Mouse (Mus musculus): Measurements from ENCODE around the gene Dgcr2.
A peak's percentile ranks its signal among the peaks of the same experiment; 100 is the strongest.

Dgcr2 gene

DNA sequence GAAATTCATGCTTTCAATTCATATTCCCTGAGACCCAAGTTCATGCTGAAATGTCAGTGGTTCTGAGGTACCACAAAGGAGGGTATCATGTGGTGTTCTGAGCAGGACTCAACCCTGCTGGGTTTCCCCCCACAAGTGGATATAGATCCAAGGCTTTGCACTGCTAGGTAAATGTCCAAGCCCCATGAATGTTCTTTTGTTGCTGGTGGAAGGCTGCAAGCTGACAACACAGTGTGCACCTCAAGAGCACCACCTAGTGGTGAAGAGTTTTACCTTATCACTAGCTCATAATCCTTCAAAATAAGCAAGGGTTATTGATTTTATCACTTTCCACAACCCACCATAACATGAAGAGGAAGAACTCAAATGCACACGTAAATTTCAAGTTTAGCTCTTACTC lies 49.4 kb downstream of the Dgcr2 start:
- peak; percentile 44 to 69 for DNase-seq (ENCODE audit: low spot score in 2 of 2)

DNA sequence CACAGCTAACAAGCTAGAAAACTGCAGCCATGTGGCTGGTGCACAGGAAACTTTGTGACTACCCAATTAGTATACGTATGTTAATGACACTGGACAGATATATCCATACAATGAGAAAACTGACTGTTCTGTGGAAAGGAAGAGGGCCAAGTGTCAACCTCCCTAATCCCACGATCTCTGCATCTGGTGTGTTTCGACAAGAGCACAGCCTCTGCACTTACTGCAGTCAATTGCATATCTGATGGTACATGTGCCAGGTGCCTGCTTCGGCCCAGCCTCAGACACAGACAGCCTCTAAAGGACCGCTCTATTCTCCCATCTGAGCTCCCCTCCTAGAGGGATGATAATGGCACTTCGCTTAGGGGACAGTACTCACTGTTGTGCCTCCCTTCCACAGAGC lies 49.9 kb downstream of the Dgcr2 start:
- DNase-seq (ENCODE audit: low spot score in 2 of 2) = no peak

DNA sequence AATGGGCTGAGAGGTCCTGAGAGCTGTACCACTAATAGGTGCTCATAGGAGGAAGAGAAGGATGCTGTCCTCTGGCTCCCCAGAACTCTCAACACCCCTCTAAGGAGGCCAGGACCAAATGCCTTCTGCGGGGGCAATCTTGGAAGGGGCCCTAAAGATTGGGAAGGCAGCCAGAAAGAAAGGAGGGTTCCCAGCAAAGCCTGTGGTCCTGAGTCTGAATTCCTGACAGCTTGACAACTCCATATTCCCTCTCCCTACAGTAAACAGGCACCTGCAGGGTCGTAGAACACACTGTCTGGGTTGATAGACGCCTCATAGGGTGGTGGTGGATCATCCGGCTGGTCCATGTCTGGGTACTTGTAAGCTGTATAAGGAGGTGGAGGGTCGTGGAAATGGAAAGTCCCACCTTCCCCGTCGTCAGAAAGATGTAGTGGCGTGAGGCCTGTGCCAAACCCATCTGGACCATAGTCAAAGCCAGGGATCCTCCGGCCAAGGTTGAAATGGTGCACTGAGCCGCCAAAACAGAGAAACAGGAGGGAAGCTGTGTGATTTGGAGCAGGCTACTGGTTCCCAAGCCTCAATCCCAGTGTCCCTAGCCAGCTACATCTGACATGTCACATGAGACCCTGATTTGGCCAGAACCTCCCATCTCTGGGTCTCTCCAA lies 54.5 kb downstream of the Dgcr2 start:
- DNase-seq (ENCODE audit: low spot score in 2 of 2) = no peak

DNA sequence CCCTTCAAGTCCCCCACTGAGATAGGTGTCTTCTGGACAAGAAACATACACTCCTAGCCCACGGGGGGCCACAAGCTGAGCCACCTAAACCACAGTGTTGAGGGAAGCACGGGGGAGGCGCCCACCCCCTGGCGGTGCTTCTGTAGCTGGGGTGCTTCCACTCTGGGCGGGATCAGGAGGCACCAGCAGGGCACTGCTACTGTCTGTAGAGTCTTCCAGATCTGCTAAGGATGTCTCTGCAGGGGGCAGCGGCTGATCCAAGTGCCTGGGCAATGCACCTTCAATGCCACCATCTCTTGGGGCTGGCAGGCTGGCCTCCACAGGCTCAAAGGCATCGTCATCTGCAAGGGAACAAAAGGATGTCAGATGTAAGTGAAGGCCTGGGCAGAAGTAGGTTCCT lies 55.9 kb downstream of the Dgcr2 start:
- no peak for DNase-seq (ENCODE audit: low spot score in 2 of 2)

DNA sequence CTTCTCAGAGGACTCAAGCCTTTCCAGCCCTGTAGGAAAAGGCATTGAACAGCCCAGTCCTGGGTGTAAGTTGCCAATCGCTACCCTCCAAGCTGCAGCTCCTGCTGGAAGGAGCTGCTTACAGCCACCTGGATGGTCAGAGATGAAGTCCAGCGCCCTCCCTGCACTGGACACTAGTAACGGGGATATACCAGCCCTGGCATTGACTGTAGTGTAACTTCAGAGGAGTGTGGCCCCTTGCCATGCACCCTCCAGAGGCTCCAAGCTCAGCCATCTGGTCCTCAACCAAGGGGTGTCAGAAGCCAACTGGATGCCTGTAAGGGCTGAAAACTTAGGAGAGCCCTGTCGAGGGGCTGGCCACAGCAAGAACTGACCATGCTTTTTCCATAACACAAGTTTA lies 58.4 kb downstream of the Dgcr2 start:
- DNase-seq (ENCODE audit: low spot score in 2 of 2) = no peak

DNA sequence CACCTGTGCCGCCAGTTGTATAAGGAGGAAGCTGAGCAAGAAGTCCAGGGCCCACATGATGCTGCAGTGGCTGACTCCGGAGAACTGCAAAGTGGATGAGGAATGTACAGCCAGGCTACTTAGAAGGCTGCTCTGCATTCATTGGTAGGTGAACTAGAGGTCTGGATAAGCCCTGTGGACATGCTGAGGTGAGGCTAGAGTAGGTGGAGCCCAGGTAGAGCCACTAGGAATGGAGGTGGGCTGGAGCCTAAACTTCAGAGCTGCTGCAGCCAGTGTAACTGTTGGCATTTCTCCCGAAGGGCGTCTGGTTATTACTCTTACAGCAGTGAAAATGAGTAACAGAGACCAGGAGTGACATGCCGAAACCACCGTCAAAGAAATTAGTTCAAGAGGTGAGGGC lies 60.3 kb downstream of the Dgcr2 start, which contains the start of gene Car15:
Gene Car15, minus strand, starts transcription at position 314 of the 400 bp plus-strand sequence.
- DNase-seq (ENCODE audit: low spot score in 2 of 2) = no peak

GRCm38 (mm10) chr16:17835481-17835880 lies 62.9 kb downstream of the Dgcr2 start:
- DNase-seq (ENCODE audit: low spot score in 2 of 2) = no peak

DNA sequence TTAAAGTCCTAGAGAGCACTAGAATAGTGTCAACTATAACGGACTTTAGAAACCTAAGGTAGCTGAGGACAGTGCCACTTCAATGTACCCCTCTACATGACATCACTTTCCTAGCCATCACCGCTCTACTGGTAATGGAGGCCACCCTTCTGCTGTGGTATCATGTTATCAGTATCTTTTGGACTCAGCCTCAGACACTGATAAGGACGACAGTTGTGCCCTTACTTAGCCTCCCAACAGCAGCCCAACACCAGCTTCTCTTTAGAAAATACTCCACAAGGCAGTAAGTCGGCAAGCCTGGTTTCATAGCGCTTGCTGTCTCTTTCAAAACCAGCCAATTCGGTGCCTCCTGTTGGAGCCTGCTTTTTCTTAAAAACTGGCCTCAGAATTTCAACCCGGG lies 63.8 kb downstream of the Dgcr2 start:
- DNase-seq (ENCODE audit: low spot score in 2 of 2) = no peak

DNA sequence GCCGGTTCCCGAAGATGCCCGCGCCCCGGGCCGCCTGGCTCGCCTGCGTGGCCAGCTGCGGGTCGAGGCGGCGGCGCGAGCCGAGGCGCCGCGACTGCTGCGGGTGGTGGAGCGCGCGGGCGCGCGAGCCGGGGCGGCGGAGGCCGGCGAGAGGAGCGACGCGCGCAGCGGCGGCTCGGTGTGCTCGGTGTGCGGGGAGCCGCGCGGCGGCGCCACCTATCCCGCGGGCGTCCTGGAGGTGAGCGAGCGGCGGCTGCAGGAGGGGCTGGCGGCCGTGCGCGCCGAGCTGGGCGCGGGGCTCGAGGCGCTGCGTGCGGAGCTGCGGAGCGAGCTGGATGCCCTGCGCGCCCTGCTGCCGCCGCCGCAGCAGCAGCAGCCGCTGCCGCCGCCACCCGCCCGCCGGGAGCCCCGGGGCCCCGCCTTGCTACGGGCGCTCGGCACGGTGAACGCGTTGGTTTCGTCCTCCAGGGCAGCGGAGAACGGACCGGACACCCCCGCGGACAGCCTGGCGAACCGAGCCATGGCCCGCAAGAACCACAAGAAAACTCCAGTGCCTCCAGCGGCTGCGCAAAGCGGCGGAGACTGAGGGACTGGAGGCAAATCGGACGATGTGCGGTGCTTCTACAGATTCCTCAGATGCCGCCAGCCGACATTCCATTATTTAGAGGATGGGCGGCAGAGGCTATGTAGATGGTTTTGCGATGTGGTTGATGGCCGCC lies 64.5 kb downstream of the Dgcr2 start:
- peak; percentile 67 for DNase-seq (ENCODE audit: low spot score in 2 of 2)

DNA sequence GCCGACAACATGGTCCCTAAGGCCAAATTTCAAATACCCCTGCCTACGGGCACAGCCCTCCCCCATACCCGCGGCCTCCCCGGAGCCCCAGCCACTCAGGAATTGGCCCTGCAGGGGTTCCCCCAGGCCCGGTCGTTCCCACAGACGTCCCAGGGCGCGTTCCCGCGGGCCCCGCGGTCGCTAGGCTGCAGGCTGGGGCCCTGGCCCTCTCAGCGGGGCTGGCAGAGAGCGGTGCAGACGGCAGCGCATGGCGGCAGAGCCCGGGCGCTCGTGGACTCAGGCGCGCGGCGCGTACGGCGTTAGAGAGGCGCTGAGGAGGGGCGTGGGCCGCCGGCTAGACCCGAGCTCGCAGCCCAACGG lies 65.1 kb downstream of the Dgcr2 start:
- peak; percentile 40 to 62 for DNase-seq (ENCODE audit: low spot score in 2 of 2)

- no peak for DNase-seq (ENCODE audit: low spot score in 2 of 2)
Measured at GRCm38 (mm10) chr16:17832821-17833220, 65.5 kb downstream of the Dgcr2 start, which contains the start of gene B830017H08Rik. Gene B830017H08Rik, plus strand, starts transcription at chr16:17833121.

DNA sequence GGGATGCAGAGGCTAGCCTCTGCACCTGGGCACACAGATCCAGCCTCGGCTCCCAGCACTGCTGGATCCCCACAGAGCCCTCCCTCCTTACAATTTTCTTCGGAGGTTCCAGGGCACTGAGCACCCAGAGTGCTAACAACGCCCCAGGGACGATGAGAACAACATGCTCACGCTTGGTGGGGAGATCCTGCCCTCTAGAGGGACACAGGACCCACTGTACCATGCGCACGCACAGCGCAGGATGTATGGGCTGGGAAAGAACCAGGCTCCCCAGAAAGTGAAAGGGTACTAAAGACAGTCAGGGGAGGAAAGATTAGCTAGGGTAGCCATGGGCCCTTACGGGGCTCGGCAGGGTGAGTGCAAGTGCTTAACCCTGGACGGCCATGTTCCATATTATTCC lies 66.6 kb downstream of the Dgcr2 start:
- no peak for DNase-seq (ENCODE audit: low spot score in 2 of 2)

GRCm38 (mm10) chr16:17830385-17831178 lies 67.8 kb downstream of the Dgcr2 start:
- no peak for DNase-seq (ENCODE audit: low spot score in 2 of 2)

DNA sequence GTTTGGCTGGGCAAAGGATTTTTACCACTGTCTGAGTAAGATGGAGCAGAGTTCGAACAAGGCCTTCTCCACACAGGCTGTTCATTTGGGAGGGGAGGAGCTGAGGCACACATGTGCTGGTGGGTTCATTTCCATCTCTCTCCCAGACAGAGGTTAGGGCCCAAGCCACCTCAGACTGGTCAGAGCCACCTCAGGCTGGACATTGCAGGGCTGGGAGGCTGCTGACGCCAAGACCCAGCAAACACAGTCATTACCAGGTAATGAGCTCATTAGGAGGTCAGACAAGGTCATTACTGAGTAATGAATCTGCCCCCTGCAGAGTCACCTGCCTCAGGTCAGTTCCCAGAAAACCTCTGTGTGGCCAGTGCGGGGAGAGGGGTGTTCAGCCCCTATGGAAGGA lies 69.5 kb downstream of the Dgcr2 start:
- DNase-seq (ENCODE audit: low spot score in 2 of 2) = no peak

DNA sequence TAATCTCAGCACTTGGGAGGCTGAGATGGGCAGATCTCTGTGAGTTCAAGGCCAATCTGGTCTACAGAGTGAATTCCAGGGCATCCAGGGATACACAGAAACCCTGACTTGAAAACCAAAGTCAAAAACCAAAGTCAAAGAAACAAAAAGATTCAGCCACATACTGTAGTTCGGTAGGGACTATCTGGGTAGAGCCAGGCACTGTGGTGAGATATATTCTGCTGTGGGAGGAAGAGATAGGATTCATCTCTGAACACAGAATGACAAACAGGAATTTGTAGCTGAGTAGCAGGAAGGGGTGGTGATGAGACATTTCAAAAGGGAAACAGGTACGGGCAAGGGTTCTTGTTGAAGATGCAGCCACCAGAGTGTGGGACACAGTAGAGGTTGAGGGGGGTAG lies 70.1 kb downstream of the Dgcr2 start:
- no peak for DNase-seq (ENCODE audit: low spot score in 2 of 2)

DNA sequence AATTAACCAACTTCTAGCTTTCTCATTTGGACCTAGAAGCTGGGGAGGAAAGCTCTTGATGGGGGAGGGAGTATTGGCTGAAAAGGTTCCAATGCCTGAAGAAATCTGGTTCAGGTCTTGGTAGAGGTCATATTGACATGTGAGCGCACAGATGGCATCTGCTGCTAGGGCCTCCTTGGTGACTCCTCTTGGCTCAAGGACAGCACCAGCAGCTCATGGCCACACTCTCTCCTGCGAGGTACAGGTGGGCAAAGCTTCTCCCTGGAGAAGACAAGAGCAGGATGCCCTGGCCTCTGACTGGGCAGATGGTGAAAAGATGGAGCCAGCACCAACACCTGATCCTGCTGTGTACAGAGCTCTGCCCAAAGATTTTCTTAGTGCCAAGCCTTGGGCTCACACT lies 71.9 kb downstream of the Dgcr2 start:
- DNase-seq (ENCODE audit: low spot score in 2 of 2) = no peak

DNA sequence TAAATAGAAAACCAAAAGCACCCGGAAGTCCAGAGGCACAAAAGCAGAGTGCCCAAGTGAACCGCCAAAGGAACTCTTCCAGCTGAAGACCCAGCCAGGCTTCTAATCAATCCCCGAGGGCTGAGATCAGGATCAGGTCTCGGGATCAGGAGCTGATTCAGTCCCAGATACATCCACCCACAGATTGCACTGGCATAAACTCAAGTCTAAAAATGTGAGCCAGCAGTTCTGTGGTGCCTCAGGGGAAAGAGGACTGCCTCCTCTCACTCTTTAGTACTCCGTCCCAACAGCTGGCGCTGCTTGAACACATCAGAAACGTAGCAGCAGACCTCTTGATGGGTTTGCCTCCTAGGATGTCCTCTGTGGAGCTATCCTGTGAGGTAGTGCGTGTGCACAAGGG lies 81.8 kb downstream of the Dgcr2 start:
- no peak for DNase-seq (ENCODE audit: low spot score in 2 of 2)

- peak; percentile 59 to 75 for DNase-seq (ENCODE audit: low spot score in 2 of 2)
Measured at GRCm38 (mm10) chr16:17815411-17816402, 82.7 kb downstream of the Dgcr2 start.

- DNase-seq (ENCODE audit: low spot score in 2 of 2) = no peak
Measured at GRCm38 (mm10) chr16:17813173-17813572, 85.2 kb downstream of the Dgcr2 start.

- DNase-seq (ENCODE audit: low spot score in 2 of 2) = peak; percentile 51 to 58
Measured at GRCm38 (mm10) chr16:17812120-17812519, 86.2 kb downstream of the Dgcr2 start.

DNA sequence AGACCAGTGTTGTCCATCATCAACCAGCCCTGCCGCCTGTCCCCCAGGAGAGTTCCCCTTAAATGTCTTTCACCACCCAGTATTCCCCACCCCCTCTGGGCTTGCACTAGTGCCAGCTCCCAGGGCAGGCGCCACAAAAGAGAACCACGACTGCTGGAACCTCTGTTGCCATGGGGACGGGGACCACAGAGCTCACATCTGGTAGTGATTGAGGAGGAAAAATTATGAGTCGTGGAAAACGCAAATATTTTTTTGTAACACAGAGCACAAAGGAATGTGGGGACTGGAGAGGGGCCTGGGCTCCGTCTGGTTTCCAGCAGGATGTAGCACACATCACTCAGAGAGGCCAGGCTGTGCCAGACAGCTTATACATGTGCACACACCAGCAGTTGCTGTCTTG lies 88.7 kb downstream of the Dgcr2 start:
- DNase-seq (ENCODE audit: low spot score in 2 of 2) = no peak
